Mouse (Mus musculus): ENCODE measurements around the gene Trex1. TPM values are rescaled to one million over a fixed set of nuclear protein-coding genes. Genes with fewer than 3 reads are reported as not detected.

Gene Trex1
- polyA plus RNA-seq, 1 experiment from 2014 or later: 12.8 TPM

GRCm38 (mm10) chr9:109094553-109095136, 35.1 kb upstream of the Trex1 start:
- Histone ChIP-seq H3K4me3 (ENCODE audit: low read depth, low read length) (peak overlapping the region; percentile 74), H3K4me2 (ENCODE audit: low read length) (peak overlapping the region; percentile 75), H3K4me1 (replicated peaks; ENCODE audit: control insufficient read depth, insufficient read depth, low read length) (peaks cover 51% of the 10 kb centered on the region), H3K9me3 (ENCODE audit: control insufficient read depth, low read length) (no peaks in the 10 kb centered on the region), H3K9ac (ENCODE audit: low read length) (peak overlapping the region; percentile 95), H3K27ac (ENCODE audit: low read depth) (peak overlapping the region; percentile 100), H3K36me3 (ENCODE audit: control insufficient read depth, insufficient read depth, low read length) (peaks cover 22% of the 10 kb centered on the region; the same call in 1 of the 2 replicates), H3K27me3 (replicated peaks; ENCODE audit: control insufficient read depth, insufficient read depth, low read length) (no peaks in the 10 kb centered on the region)
- DNase-seq (ENCODE audit: low spot score) (no peak), ATAC-seq (replicated peaks; ENCODE audit: low FRiP score, low TSS enrichment, low read depth) (peak; percentile 45)
- WGBS: 1% methylated on average over 21 of the region's 21 CpGs

GRCm38 (mm10) chr9:109093786-109094552, 34.4 kb upstream of the Trex1 start:
- DNase-seq (ENCODE audit: low spot score): no peak
- H3K9ac ChIP-seq (ENCODE audit: low read length): peak overlapping the region; percentile 95; the same call in 1 of the 2 replicates
- H3K4me2 ChIP-seq (ENCODE audit: low read length): peak overlapping the region; percentile 75
- peak; percentile 0; the same call in 1 of the 2 replicates for ATAC-seq (replicated peaks; ENCODE audit: low FRiP score, low TSS enrichment, low read depth)
- H3K27me3 ChIP-seq (replicated peaks; ENCODE audit: control insufficient read depth, insufficient read depth, low read length): no peaks in the 10 kb centered on the region
- H3K36me3 ChIP-seq (ENCODE audit: control insufficient read depth, insufficient read depth, low read length): peaks cover 22% of the 10 kb centered on the region; the same call in 1 of the 2 replicates
- peak overlapping the region; percentile 74 for H3K4me3 ChIP-seq (ENCODE audit: low read depth, low read length)
- 19% methylated on average over 11 of the region's 11 CpGs for WGBS
- H3K27ac ChIP-seq (ENCODE audit: low read depth): peak overlapping the region; percentile 100
- H3K4me1 ChIP-seq (replicated peaks; ENCODE audit: control insufficient read depth, insufficient read depth, low read length): peaks cover 45% of the 10 kb centered on the region
- no peaks in the 10 kb centered on the region for H3K9me3 ChIP-seq (ENCODE audit: control insufficient read depth, low read length)

GRCm38 (mm10) chr9:109092799-109093198, 33.3 kb upstream of the Trex1 start:
- H3K9ac ChIP-seq (ENCODE audit: low read length): no peak overlapping the region
- no peaks in the 10 kb centered on the region for H3K27me3 ChIP-seq (replicated peaks; ENCODE audit: control insufficient read depth, insufficient read depth, low read length)
- ATAC-seq (replicated peaks; ENCODE audit: low FRiP score, low TSS enrichment, low read depth) (no peak), DNase-seq (ENCODE audit: low spot score) (no peak)
- H3K4me1 ChIP-seq (replicated peaks; ENCODE audit: control insufficient read depth, insufficient read depth, low read length): peaks cover 34% of the 10 kb centered on the region
- peaks cover 22% of the 10 kb centered on the region; the same call in 1 of the 2 replicates for H3K36me3 ChIP-seq (ENCODE audit: control insufficient read depth, insufficient read depth, low read length)
- H3K9me3 ChIP-seq (ENCODE audit: control insufficient read depth, low read length): no peaks in the 10 kb centered on the region
- WGBS: 40% methylated on average over 6 of the region's 6 CpGs
- H3K4me3 ChIP-seq (ENCODE audit: low read depth, low read length): no peak overlapping the region
- no peak overlapping the region for H3K27ac ChIP-seq (ENCODE audit: low read depth)
- H3K4me2 ChIP-seq (ENCODE audit: low read length): no peak overlapping the region

GRCm38 (mm10) chr9:109091802-109092201, 32.3 kb upstream of the Trex1 start:
- Histone ChIP-seq H3K9ac (ENCODE audit: low read length) (no peak overlapping the region), H3K27me3 (replicated peaks; ENCODE audit: control insufficient read depth, insufficient read depth, low read length) (no peaks in the 10 kb centered on the region), H3K9me3 (ENCODE audit: control insufficient read depth, low read length) (no peaks in the 10 kb centered on the region), H3K4me1 (replicated peaks; ENCODE audit: control insufficient read depth, insufficient read depth, low read length) (peaks cover 24% of the 10 kb centered on the region), H3K36me3 (ENCODE audit: control insufficient read depth, insufficient read depth, low read length) (peaks cover 22% of the 10 kb centered on the region; the same call in 1 of the 2 replicates), H3K27ac (ENCODE audit: low read depth) (no peak overlapping the region), H3K4me2 (ENCODE audit: low read length) (no peak overlapping the region), H3K4me3 (ENCODE audit: low read depth, low read length) (no peak overlapping the region)
- WGBS: 86% methylated on average over 8 of the region's 8 CpGs
- no peak for ATAC-seq (replicated peaks; ENCODE audit: low FRiP score, low TSS enrichment, low read depth)
- no peak for DNase-seq (ENCODE audit: low spot score)

- no peak for ATAC-seq (replicated peaks; ENCODE audit: low FRiP score, low TSS enrichment, low read depth)
- WGBS: 73% methylated on average over 15 of the region's 15 CpGs
- Histone ChIP-seq H3K27me3 (replicated peaks; ENCODE audit: control insufficient read depth, insufficient read depth, low read length) (no peaks in the 10 kb centered on the region), H3K4me2 (ENCODE audit: low read length) (no peak overlapping the region), H3K4me3 (ENCODE audit: low read depth, low read length) (no peak overlapping the region), H3K27ac (ENCODE audit: low read depth) (no peak overlapping the region), H3K4me1 (replicated peaks; ENCODE audit: control insufficient read depth, insufficient read depth, low read length) (peaks cover 19% of the 10 kb centered on the region), H3K36me3 (ENCODE audit: control insufficient read depth, insufficient read depth, low read length) (peaks cover 22% of the 10 kb centered on the region; the same call in 1 of the 2 replicates), H3K9me3 (ENCODE audit: control insufficient read depth, low read length) (no peaks in the 10 kb centered on the region), H3K9ac (ENCODE audit: low read length) (no peak overlapping the region)
- no peak for DNase-seq (ENCODE audit: low spot score)
These were observed 30.9 kb upstream of the Trex1 start for GRCm38 (mm10) chr9:109090446-109090845.

GRCm38 (mm10) chr9:109087987-109088386, 28.5 kb upstream of the Trex1 start:
- Histone ChIP-seq H3K4me2 (ENCODE audit: low read length) (no peak overlapping the region), H3K9me3 (ENCODE audit: control insufficient read depth, low read length) (no peaks in the 10 kb centered on the region), H3K36me3 (ENCODE audit: control insufficient read depth, insufficient read depth, low read length) (peaks cover 22% of the 10 kb centered on the region; the same call in 1 of the 2 replicates), H3K4me1 (replicated peaks; ENCODE audit: control insufficient read depth, insufficient read depth, low read length) (peaks cover 6% of the 10 kb centered on the region), H3K4me3 (ENCODE audit: low read depth, low read length) (no peak overlapping the region), H3K9ac (ENCODE audit: low read length) (no peak overlapping the region), H3K27ac (ENCODE audit: low read depth) (no peak overlapping the region), H3K27me3 (replicated peaks; ENCODE audit: control insufficient read depth, insufficient read depth, low read length) (no peaks in the 10 kb centered on the region)
- 14% methylated on average over 5 of the region's 5 CpGs for WGBS
- ATAC-seq (replicated peaks; ENCODE audit: low FRiP score, low TSS enrichment, low read depth): 0 out of 2 replicates have a peak, but pooled peaks have one; percentile 18
- DNase-seq (ENCODE audit: low spot score): no peak

GRCm38 (mm10) chr9:109084922-109085321, 25.4 kb upstream of the Trex1 start:
- 20% methylated on average over 2 of the region's 2 CpGs for WGBS
- H3K9ac ChIP-seq (ENCODE audit: low read length): no peak overlapping the region
- H3K36me3 ChIP-seq (ENCODE audit: control insufficient read depth, insufficient read depth, low read length): peaks cover 5% of the 10 kb centered on the region; the same call in 1 of the 2 replicates
- no peak overlapping the region for H3K27ac ChIP-seq (ENCODE audit: low read depth)
- H3K4me2 ChIP-seq (ENCODE audit: low read length): no peak overlapping the region
- H3K4me1 ChIP-seq (replicated peaks; ENCODE audit: control insufficient read depth, insufficient read depth, low read length): peaks cover 20% of the 10 kb centered on the region
- ATAC-seq (replicated peaks; ENCODE audit: low FRiP score, low TSS enrichment, low read depth) (no peak), DNase-seq (ENCODE audit: low spot score) (no peak)
- no peaks in the 10 kb centered on the region for H3K27me3 ChIP-seq (replicated peaks; ENCODE audit: control insufficient read depth, insufficient read depth, low read length)
- H3K4me3 ChIP-seq (ENCODE audit: low read depth, low read length): no peak overlapping the region
- no peaks in the 10 kb centered on the region for H3K9me3 ChIP-seq (ENCODE audit: control insufficient read depth, low read length)

- Histone ChIP-seq H3K36me3 (ENCODE audit: control insufficient read depth, insufficient read depth, low read length) (peaks cover 20% of the 10 kb centered on the region), H3K4me2 (ENCODE audit: low read length) (peak within 1 kb of the TSS; percentile 87), H3K9me3 (ENCODE audit: control insufficient read depth, low read length) (no peaks in the 10 kb centered on the region), H3K4me3 (ENCODE audit: low read depth, low read length) (peak within 1 kb of the TSS; percentile 77), H3K9ac (ENCODE audit: low read length) (peak within 1 kb of the TSS; percentile 68), H3K27ac (ENCODE audit: low read depth) (peak within 1 kb of the TSS; percentile 43), H3K4me1 (replicated peaks; ENCODE audit: control insufficient read depth, insufficient read depth, low read length) (peaks cover 20% of the 10 kb centered on the region), H3K27me3 (replicated peaks; ENCODE audit: control insufficient read depth, insufficient read depth, low read length) (no peaks in the 10 kb centered on the region)
- ATAC-seq (replicated peaks; ENCODE audit: low FRiP score, low TSS enrichment, low read depth) (peak; percentile 98), DNase-seq (ENCODE audit: low spot score) (peak; percentile 88)
- under 1% methylated on average over 37 of the region's 37 CpGs for WGBS
These were observed 22.7 kb upstream of the Trex1 start, which contains the start of the genes Ccdc51 and Tma7 for GRCm38 (mm10) chr9:109082124-109082800. TSS of gene Ccdc51 (plus strand) at chr9:109082493. TSS of gene Tma7 (minus strand) at chr9:109082587.
